Mouse (Mus musculus) intestine, embryonic 14.5 days (tissue): ENCODE measurements around the gene Ahsg. TPM values are rescaled to one million over a fixed set of nuclear protein-coding genes. Genes with fewer than 3 reads are reported as not detected.
A peak's percentile ranks its signal among the peaks of the same experiment; 100 is the strongest.

ENCODE experiments used
- ATAC-seq: fragments of 200-750 bp; cut with Nextera tagmentation; replicated peaks from 2 replicates; pipeline ENCODE4 v1.8.0; 2017; ENCODE audit warnings: low read depth, moderate number of reproducible peaks, moderate TSS enrichment, moderate library complexity; ENCODE audit not compliant: low FRiP score, low TSS enrichment
- DNase-seq: peaks from one replicate; pipeline ENCODE4 v3.0.0-alpha.2; 2018; ENCODE audit warnings: low spot score
- H3K27ac ChIP-seq: fragments of 300-500 bp; sonication (generic); 2 replicates; pipeline ENCODE4 v1.5.1; 2014; ENCODE audit warnings: low read depth, mild to moderate bottlenecking, control low read depth
- H3K27me3 ChIP-seq: fragments of 300-500 bp; sonication (generic); replicated peaks from 2 replicates; pipeline ENCODE4 v1.6.1; 2014; ENCODE audit warnings: low read length, control low read depth; ENCODE audit not compliant: control insufficient read depth, insufficient read depth
- H3K36me3 ChIP-seq: fragments of 300-500 bp; sonication (generic); 2 replicates; pipeline ENCODE4 v1.6.1; 2014; ENCODE audit warnings: low read length, control low read depth; ENCODE audit not compliant: control insufficient read depth, insufficient read depth
- H3K4me1 ChIP-seq: fragments of 300-500 bp; sonication (generic); replicated peaks from 2 replicates; pipeline ENCODE4 v1.6.1; 2014; ENCODE audit warnings: low read length, control low read depth, mixed read lengths; ENCODE audit not compliant: control insufficient read depth, insufficient read depth
- H3K4me2 ChIP-seq: fragments of 300-500 bp; sonication (generic); 2 replicates; pipeline ENCODE4 v1.6.1; 2014; ENCODE audit warnings: low read length
- H3K4me3 ChIP-seq: fragments of 300-500 bp; sonication (generic); 2 replicates; pipeline ENCODE4 v1.5.1; 2014; ENCODE audit warnings: low read depth, low read length, control low read depth, mixed read lengths
- H3K9ac ChIP-seq: fragments of 300-500 bp; sonication (generic); 2 replicates; pipeline ENCODE4 v1.6.1; 2014; ENCODE audit warnings: mild to moderate bottlenecking, low read length
- H3K9me3 ChIP-seq: fragments of 300-500 bp; sonication (generic); 2 replicates; pipeline ENCODE4 v1.6.1; 2016; ENCODE audit warnings: low read length, control low read depth; ENCODE audit not compliant: control insufficient read depth
- WGBS: fragments of 180-500 bp; shearing (Covaris S2); extraction: QIAGEN DNeasy Blood & Tissue Kit; methylation state at CpG from one replicate; pipeline ENCODE4 v1.1.7; 2014; 5-methylcytosine and 5-hydroxymethylcytosine counted together
- polyA plus RNA-seq: library from polyadenylated mRNA; unstranded; fragments of >200 nt; fragmentation: Nextera tagmentation; extraction: Ambion mirVana; gene quantifications from 2 replicates; pipeline ENCODE4 v1.2.1, GENCODE M21; 2014

Gene Ahsg
- polyA plus RNA-seq, 1 experiment from 2014 or later: 0.43 TPM

DNA sequence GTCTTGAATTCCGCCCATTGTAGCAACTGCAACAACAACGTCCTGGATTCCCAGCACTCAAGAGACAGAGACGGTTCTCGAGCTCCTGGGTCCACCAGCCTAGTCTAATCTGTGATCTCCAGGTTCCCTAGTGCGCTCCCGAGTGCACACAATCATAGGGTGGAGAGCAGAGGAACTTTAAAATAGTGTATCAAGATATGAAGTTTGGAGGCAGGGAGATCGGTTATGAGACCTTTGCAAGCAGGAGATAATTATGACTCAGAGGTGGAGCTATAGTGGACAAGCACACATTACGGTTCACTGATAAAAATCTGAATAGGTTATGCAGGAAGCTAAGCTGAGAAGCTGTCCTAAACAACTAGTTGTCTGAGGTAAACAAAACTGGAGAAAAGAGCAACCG is 34.3 kb upstream of the Ahsg start:
- Histone ChIP-seq H3K27ac (peak overlapping the region; percentile 54), H3K9ac (peak overlapping the region; percentile 59), H3K4me2 (peak overlapping the region; percentile 91), H3K27me3 (no peaks in the 10 kb centered on the region), H3K36me3 (0 out of 2 replicates have a peak, but pooled peaks cover 10% of the 10 kb centered on the region), H3K4me3 (peak overlapping the region; percentile 81), H3K4me1 (peaks cover 12% of the 10 kb centered on the region), H3K9me3 (no peaks in the 10 kb centered on the region)
- DNase-seq (peak; percentile 55), ATAC-seq (no peak)
- 9% methylated on average over 9 of the region's 9 CpGs for WGBS

DNA sequence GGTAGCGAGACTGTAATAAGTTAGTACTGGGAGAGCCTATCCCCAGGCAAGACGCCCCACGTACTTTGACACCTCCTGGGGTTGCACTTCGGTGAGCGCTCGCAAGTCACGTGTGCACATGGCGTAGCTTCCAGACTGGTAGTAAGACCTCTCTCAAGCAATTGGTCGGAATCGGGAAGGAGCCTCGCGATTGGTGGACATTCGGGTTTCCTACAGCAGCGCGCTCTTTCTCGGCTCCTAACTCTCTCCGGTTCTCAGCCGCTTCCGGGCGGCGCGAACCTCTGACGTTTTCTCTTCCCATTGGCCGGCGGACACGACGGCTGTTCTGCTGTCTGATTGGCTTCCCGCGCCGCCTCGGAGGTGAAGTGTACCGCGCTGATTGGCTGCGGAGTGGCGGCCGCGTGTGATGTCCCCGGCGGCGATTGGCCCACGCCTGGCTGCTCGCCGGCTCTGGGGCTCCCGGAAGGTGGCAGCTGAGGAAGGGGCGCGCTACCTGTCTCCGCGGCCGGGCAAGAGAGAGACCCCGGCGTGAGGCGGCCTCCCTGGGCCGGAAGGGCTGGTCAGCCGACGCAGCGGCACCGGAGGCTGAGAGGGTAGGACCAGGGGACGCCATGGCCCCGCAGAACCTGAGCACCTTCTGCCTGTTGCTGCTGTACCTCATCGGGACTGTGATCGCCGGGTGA is 33.5 kb upstream of the Ahsg start, which contains the start of the genes Tbccd1 and Dnajb11:
Tbccd1 (minus strand) TSS at position 239 of the 683 bp plus-strand sequence.
Dnajb11 (plus strand) TSS at position 415 of the 683 bp plus-strand sequence.
- ATAC-seq: peak; percentile 100
- Histone ChIP-seq H3K27ac (peak within 1 kb of the TSS; percentile 55), H3K4me3 (peak within 1 kb of the TSS; percentile 81), H3K27me3 (no peaks in the 10 kb centered on the region), H3K9me3 (no peaks in the 10 kb centered on the region), H3K4me2 (peak within 1 kb of the TSS; percentile 91), H3K9ac (peak within 1 kb of the TSS; percentile 85), H3K36me3 (peaks cover 16% of the 10 kb centered on the region), H3K4me1 (peaks cover 12% of the 10 kb centered on the region)
- peak; percentile 98 for DNase-seq
- under 1% methylated on average over 62 of the region's 62 CpGs for WGBS

DNA sequence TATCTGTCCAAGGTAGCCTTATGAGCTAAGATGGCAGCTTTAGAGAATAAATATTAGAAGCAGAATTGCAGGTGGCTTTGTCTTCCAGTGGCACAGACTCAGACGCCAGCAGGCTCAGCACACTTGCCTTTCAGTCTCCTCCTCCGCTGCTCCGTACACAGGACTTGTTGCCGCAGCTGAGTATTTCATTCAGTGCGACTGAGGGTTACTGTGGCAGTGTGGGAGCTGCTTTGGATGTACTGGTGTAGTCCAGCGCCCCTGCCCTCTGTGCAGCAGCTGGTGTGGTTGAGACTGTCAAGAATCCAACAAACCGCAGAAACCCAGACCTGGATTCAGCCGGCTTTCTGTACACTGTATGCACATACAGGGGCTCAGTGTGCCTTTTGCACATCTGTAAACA is 18.7 kb upstream of the Ahsg start:
- ATAC-seq: no peak
- Histone ChIP-seq H3K27ac (no peak overlapping the region), H3K36me3 (peaks cover 63% of the 10 kb centered on the region), H3K4me1 (no peaks in the 10 kb centered on the region), H3K9me3 (no peaks in the 10 kb centered on the region), H3K9ac (no peak overlapping the region), H3K4me3 (no peak overlapping the region), H3K4me2 (no peak overlapping the region), H3K27me3 (no peaks in the 10 kb centered on the region)
- 94% methylated on average over 8 of the region's 8 CpGs for WGBS
- no peak for DNase-seq

DNA sequence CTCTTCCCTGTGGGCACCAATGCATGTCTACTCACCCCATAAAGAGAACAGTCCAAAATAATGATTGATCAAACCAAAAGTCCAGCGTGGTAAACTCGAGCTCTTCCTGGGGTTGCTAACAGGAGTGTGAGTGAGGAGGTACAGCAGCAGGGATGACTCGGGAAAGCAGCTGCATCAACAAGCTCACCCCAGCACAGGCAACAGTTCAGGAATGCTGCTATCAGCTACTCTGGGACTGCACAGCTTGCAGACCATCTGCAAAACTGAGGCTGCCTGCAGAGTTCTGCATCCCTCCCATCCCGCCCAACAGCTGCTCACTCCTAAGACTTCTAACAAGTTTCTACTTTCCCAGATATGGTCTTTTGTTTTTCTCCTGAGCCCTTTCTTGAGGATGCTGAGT is 17.7 kb upstream of the Ahsg start:
- Histone ChIP-seq H3K36me3 (peaks cover 54% of the 10 kb centered on the region), H3K4me3 (no peak overlapping the region), H3K4me2 (no peak overlapping the region), H3K4me1 (no peaks in the 10 kb centered on the region), H3K9ac (no peak overlapping the region), H3K27ac (no peak overlapping the region), H3K9me3 (no peaks in the 10 kb centered on the region), H3K27me3 (no peaks in the 10 kb centered on the region)
- no peak for ATAC-seq
- DNase-seq: no peak
- 80% methylated on average over 4 of the region's 4 CpGs for WGBS

DNA sequence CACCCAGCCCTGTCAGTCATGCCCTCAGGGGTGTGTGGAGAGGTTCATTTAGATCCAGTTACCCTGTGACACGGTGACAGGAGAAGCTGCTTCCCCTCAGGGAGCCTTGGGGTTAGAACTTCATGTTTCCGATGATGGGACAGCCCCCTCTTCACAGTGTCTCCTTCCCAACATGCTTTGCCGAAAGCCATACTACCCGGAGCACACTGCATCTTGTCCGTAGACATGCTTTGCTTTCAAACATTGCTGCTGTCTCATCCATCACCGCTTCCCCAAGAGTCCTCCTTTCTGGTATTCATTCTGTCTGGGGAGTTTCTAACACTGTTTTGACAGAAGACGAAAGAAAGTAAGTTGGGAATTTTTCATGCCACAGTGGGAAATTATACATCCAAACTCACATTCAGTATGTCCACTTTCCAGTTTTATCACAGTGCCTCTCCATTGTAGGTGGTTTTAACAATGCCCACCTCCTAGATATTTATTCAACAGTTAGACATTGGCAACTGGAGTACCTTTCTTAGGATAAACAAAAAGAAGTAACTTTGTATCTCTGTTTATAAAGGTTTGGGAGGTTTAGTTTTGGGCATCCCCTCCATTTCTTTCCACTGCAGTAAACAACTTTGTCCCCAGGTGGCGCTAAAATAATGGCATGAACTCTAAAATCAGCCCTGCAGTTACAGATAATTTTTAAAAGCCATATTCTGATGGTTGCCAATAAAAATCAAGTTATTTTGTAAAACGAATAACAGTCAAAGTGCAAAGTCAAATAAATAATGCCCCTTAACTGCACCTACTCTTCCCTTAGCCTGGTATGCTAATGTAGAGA is 14.6 kb upstream of the Ahsg start:
- Histone ChIP-seq H3K36me3 (peaks cover 23% of the 10 kb centered on the region), H3K4me1 (no peaks in the 10 kb centered on the region), H3K9me3 (no peaks in the 10 kb centered on the region), H3K9ac (no peak overlapping the region), H3K4me3 (no peak overlapping the region), H3K4me2 (no peak overlapping the region), H3K27me3 (no peaks in the 10 kb centered on the region), H3K27ac (no peak overlapping the region)
- ATAC-seq (no peak), DNase-seq (peak; percentile 74)
- 44% methylated on average over 9 of the region's 9 CpGs for WGBS

DNA sequence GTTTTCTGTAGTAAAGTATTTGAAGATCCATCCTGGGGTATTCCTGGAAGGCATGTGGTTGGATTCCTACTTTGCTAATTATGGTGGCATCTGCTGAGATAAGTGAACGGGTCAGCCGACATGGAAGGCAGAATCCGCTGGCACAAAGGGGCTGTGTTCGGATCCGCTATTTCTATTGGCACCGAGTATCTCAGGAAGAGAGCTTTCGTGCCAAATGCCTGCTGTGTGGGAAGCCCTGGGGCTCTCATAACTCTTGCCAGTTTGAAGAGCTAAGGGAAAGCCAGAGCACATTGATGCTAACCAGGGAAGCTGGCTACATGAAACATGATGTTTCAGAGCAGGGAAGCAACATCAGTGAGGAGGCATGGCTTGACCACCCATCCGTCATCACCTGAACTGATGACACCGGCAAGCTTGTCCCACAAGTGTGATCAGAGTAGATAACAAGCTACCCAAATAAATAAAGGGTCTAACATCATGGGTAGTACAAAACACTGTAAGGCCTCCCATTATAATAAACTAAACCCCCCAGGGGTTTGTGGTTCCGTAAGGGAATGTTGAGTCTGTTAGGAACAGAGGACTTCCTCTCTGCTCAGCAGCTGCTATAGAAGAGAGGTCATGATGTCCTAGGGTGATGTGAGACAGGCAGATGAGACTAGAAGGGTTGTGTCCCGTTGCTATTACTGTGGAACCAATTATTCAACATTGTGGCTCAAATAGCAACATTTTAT is 13.3 kb upstream of the Ahsg start:
- ATAC-seq: no peak

DNA sequence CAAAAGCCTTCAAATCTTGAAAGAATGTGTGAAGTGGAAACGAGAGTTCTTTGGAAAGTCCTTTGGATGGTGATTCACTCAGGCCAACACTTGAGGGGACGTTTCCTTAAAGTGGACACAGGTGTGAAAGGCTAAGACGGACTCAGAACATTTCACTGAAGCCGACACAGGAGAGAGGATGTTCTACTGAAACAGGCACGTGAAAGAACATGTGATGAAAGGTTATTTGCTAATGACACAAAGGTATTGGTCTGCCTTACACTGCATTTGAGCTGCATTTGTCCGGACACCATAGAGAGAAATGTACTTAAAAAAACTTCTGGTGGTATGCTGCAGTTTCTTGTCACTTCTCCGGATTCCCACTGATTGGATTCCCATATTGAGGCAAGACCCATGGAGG is 12.4 kb upstream of the Ahsg start:
- no peak overlapping the region for H3K4me2 ChIP-seq
- H3K4me1 ChIP-seq: no peaks in the 10 kb centered on the region
- H3K4me3 ChIP-seq: no peak overlapping the region
- no peak overlapping the region for H3K27ac ChIP-seq
- H3K9ac ChIP-seq: no peak overlapping the region
- DNase-seq (no peak), ATAC-seq (no peak)
- no peaks in the 10 kb centered on the region for H3K9me3 ChIP-seq
- 85% methylated on average over 7 of the region's 7 CpGs for WGBS
- no peaks in the 10 kb centered on the region for H3K27me3 ChIP-seq
- H3K36me3 ChIP-seq: 0 out of 2 replicates have a peak, but pooled peaks cover 3% of the 10 kb centered on the region

More for the DNA sequence above, 13.3 kb upstream of the Ahsg start:
- Histone ChIP-seq H3K27ac (no peak overlapping the region), H3K4me2 (no peak overlapping the region), H3K27me3 (no peaks in the 10 kb centered on the region), H3K36me3 (peaks cover 9% of the 10 kb centered on the region), H3K9ac (no peak overlapping the region), H3K4me1 (no peaks in the 10 kb centered on the region), H3K9me3 (no peaks in the 10 kb centered on the region), H3K4me3 (no peak overlapping the region)
- 80% methylated on average over 11 of the region's 11 CpGs for WGBS
- DNase-seq: no peak

DNA sequence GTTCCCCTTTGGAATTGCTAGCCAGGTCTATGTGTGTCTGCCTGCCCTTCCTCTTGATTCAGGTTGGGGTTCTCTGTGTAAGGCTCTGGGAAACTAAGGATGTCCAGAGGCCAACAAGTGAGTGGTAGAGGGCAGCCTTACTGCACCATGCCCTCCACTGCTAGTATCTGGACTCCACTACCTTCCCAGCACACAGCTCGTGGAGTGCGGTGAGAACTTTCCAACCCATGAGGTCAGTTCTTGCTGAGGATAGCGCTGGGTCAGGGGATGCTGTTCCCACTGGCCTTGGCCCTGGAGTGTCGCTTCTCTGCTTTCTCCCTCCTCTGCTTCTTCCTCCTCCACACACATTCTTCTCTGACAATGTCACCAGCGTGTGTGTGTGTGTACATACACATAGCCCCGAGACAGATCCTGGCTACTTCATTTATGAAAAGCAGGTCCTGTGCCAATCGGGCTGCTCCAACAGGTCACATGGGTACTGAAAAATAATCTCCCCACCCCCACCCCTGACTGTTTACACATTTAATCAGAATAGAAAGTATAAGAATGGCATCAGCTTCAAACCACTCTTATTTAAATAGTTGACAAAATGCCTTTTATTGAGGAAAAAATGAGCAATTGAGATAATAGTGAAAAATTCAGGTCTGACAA is 11.0 kb upstream of the Ahsg start:
- no peak overlapping the region for H3K9ac ChIP-seq
- no peak overlapping the region for H3K27ac ChIP-seq
- no peaks in the 10 kb centered on the region for H3K36me3 ChIP-seq
- WGBS: 53% methylated on average over 7 of the region's 7 CpGs
- no peak for DNase-seq
- H3K4me1 ChIP-seq: no peaks in the 10 kb centered on the region
- H3K4me2 ChIP-seq: no peak overlapping the region
- H3K9me3 ChIP-seq: no peaks in the 10 kb centered on the region
- H3K27me3 ChIP-seq: no peaks in the 10 kb centered on the region
- no peak for ATAC-seq
- no peak overlapping the region for H3K4me3 ChIP-seq
